ENCODE assay signal across 9 mouse cellular contexts in genomic region chr19:5743576-5743975, GRCm38 (mm10). TPM values are rescaled to one million over a fixed set of nuclear protein-coding genes. Genes with fewer than 3 reads are reported as not detected.
DNase-seq lines count a peak whose midpoint lies in the region; ATAC-seq lines count a peak whose summit lies in the region.
"Had no signal": no experiment of that assay in that cellular context is flagged by ENCODE, and none has a peak within 500 bp of the region (broad histone marks: within the 10 kb centered on the region; RNA-seq: fewer than 3 reads in every experiment).

No protein-coding gene starts in this region.

- ATAC-seq in forebrain, embryonic 14.5 days: no peak
- no peak for ATAC-seq in forebrain, embryonic 16.5 days
- no peak for ATAC-seq in embryonic facial prominence, embryonic 14.5 days (ENCODE audit: low read depth)

- H3K4me1 ChIP-seq in forebrain, embryonic 14.5 days (ENCODE audit: control insufficient read depth, insufficient read depth, low read length): peaks cover 30% of the 10 kb centered on the region
- H3K4me1 ChIP-seq in forebrain, embryonic 16.5 days (replicated peaks; ENCODE audit: control insufficient read depth, insufficient read depth, low read length): peaks cover 46% of the 10 kb centered on the region
- H3K4me1 ChIP-seq in embryonic facial prominence, embryonic 14.5 days (ENCODE audit: control insufficient read depth, insufficient read depth, low read length): peaks cover 43% of the 10 kb centered on the region

- no peaks in the 10 kb centered on the region for H3K36me3 ChIP-seq in forebrain, embryonic 14.5 days (ENCODE audit: control insufficient read depth, insufficient read depth, low read length)
- no peaks in the 10 kb centered on the region for H3K36me3 ChIP-seq in forebrain, embryonic 16.5 days (ENCODE audit: control insufficient read depth, insufficient read depth)
- H3K36me3 ChIP-seq in embryonic facial prominence, embryonic 14.5 days (ENCODE audit: control insufficient read depth, insufficient read depth, low read length): peaks cover 9% of the 10 kb centered on the region; the same call in 1 of the 2 replicates
- H3K36me3 ChIP-seq: embryonic facial prominence, embryonic 12.5 days had no signal

- H3K4me3 ChIP-seq in forebrain, embryonic 14.5 days (ENCODE audit: low read depth, low read length): no peak overlapping the region
- H3K4me3 ChIP-seq in forebrain, embryonic 16.5 days (replicated peaks; ENCODE audit: low read length): no peak overlapping the region
- peak overlapping the region; percentile 8; the same call in 1 of the 2 replicates for H3K4me3 ChIP-seq in embryonic facial prominence, embryonic 14.5 days (ENCODE audit: low read depth, low read length)

- H3K9ac ChIP-seq in forebrain, embryonic 14.5 days (ENCODE audit: low read length): peak overlapping the region; percentile 25; the same call in 1 of the 2 replicates
- H3K9ac ChIP-seq in forebrain, embryonic 16.5 days (replicated peaks; ENCODE audit: low read depth, low read length): no peak overlapping the region
- H3K9ac ChIP-seq in embryonic facial prominence, embryonic 14.5 days (ENCODE audit: low read depth, low read length): 0 out of 2 replicates have a peak overlapping the region, but pooled peaks have one; percentile 86

- no peak overlapping the region for H3K4me2 ChIP-seq in forebrain, embryonic 14.5 days (ENCODE audit: low read length)
- no peak overlapping the region for H3K4me2 ChIP-seq in forebrain, embryonic 16.5 days (ENCODE audit: low read length)
- peak overlapping the region; percentile 91 for H3K4me2 ChIP-seq in embryonic facial prominence, embryonic 14.5 days (ENCODE audit: low read depth, low read length)

- H3K9me3 ChIP-seq in forebrain, embryonic 14.5 days (replicated peaks; ENCODE audit: control insufficient read depth, low read length): no peaks in the 10 kb centered on the region
- H3K9me3 ChIP-seq in forebrain, embryonic 16.5 days (ENCODE audit: control insufficient read depth, low read length): no peaks in the 10 kb centered on the region
- H3K9me3 ChIP-seq in embryonic facial prominence, embryonic 14.5 days (ENCODE audit: control insufficient read depth, low read length): no peaks in the 10 kb centered on the region
- H3K9me3 ChIP-seq: embryonic facial prominence, embryonic 12.5 days had no signal

- H3K27me3 ChIP-seq in forebrain, embryonic 14.5 days (replicated peaks; ENCODE audit: control insufficient read depth, insufficient read depth, low read length): peaks cover 10% of the 10 kb centered on the region
- H3K27me3 ChIP-seq in forebrain, embryonic 16.5 days (replicated peaks; ENCODE audit: control insufficient read depth, insufficient read depth, low read length): 0 out of 2 replicates have a peak, but pooled peaks cover 4% of the 10 kb centered on the region
- H3K27me3 ChIP-seq in embryonic facial prominence, embryonic 14.5 days (replicated peaks; ENCODE audit: control insufficient read depth, insufficient read depth, low read length): peaks cover 14% of the 10 kb centered on the region

- no peak overlapping the region for H3K27ac ChIP-seq in forebrain, embryonic 14.5 days (ENCODE audit: low read depth, low read length)
- no peak overlapping the region for H3K27ac ChIP-seq in forebrain, embryonic 16.5 days (ENCODE audit: low read length)
- H3K27ac ChIP-seq in embryonic facial prominence, embryonic 14.5 days (replicated peaks; ENCODE audit: low read depth, low read length): no peak overlapping the region
- H3K27ac ChIP-seq: embryonic facial prominence, embryonic 12.5 days had no signal

- no peak for DNase-seq in forebrain, embryonic 14.5 days (ENCODE audit: low spot score)
- DNase-seq in MN1 (ENCODE audit: low spot score): peak; percentile 69
- DNase-seq in embryonic facial prominence, embryonic 14.5 days (ENCODE audit: low spot score): no peak
- DNase-seq in kidney, postnatal 36 days: peak; percentile 36 to 57
- DNase-seq in thymus, postnatal 25 days: no peak
- no peak for DNase-seq in gastrocnemius, postnatal 10 days
- no peak for DNase-seq in right cerebral cortex, adult 2 months (ENCODE audit: low spot score in 2 of 2)

- WGBS in forebrain, embryonic 14.5 days: 64% methylated on average over 5 of the region's 5 CpGs
- WGBS in forebrain, embryonic 16.5 days: 49% methylated on average over 5 of the region's 5 CpGs
- WGBS in embryonic facial prominence, embryonic 14.5 days: 40% methylated on average over 5 of the region's 5 CpGs

RNA-seq across cellular contexts. Expression of gene Ltbp3, which starts 2.9 kb away (rescaled TPM):
- polyA plus RNA-seq in forebrain, embryonic 14.5 days (2014; fragmentation: Nextera tagmentation; extraction: Ambion mirVana): 8.5 and 10.7 TPM in 2 replicates
- 11.4 and 11.6 TPM in 2 replicates for polyA plus RNA-seq in forebrain, embryonic 16.5 days (2015; fragmentation: Nextera tagmentation; extraction: Ambion mirVana)
- polyA plus RNA-seq in embryonic facial prominence, embryonic 14.5 days (2014; fragmentation: Nextera tagmentation; extraction: Ambion mirVana): 59.2 and 68.0 TPM in 2 replicates
- total RNA-seq in gastrocnemius, postnatal 10 days (2021): 100 to 1,000 TPM in 1 of 2 experiments, 10 to 100 TPM in 1; 88.0 to 113 TPM

RNA-seq across cellular contexts. Expression of gene Fam89b, which starts 14.1 kb away (rescaled TPM):
- 204 and 233 TPM in 2 replicates for polyA plus RNA-seq in forebrain, embryonic 14.5 days (2014; fragmentation: Nextera tagmentation; extraction: Ambion mirVana)
- 170 and 177 TPM in 2 replicates for polyA plus RNA-seq in forebrain, embryonic 16.5 days (2015; fragmentation: Nextera tagmentation; extraction: Ambion mirVana)
- polyA plus RNA-seq in embryonic facial prominence, embryonic 14.5 days (2014; fragmentation: Nextera tagmentation; extraction: Ambion mirVana): 101 and 111 TPM in 2 replicates
- total RNA-seq in gastrocnemius, postnatal 10 days (2021): 10 to 100 TPM; 43.1 to 44.9 TPM

RNA-seq across cellular contexts. Expression of gene Ehbp1l1, which starts 17.5 kb away (rescaled TPM):
- 7.0 and 10.1 TPM in 2 replicates for polyA plus RNA-seq in forebrain, embryonic 14.5 days (2014; fragmentation: Nextera tagmentation; extraction: Ambion mirVana)
- 12.0 and 20.0 TPM in 2 replicates for polyA plus RNA-seq in forebrain, embryonic 16.5 days (2015; fragmentation: Nextera tagmentation; extraction: Ambion mirVana)
- 34.2 and 43.4 TPM in 2 replicates for polyA plus RNA-seq in embryonic facial prominence, embryonic 14.5 days (2014; fragmentation: Nextera tagmentation; extraction: Ambion mirVana)
- total RNA-seq in gastrocnemius, postnatal 10 days (2021): 100 to 1,000 TPM; 280 to 285 TPM

RNA-seq across cellular contexts. Expression of gene Scyl1, which starts 27.6 kb away (rescaled TPM):
- 56.1 and 67.9 TPM in 2 replicates for polyA plus RNA-seq in forebrain, embryonic 14.5 days (2014; fragmentation: Nextera tagmentation; extraction: Ambion mirVana)
- 66.2 and 79.4 TPM in 2 replicates for polyA plus RNA-seq in forebrain, embryonic 16.5 days (2015; fragmentation: Nextera tagmentation; extraction: Ambion mirVana)
- 78.3 and 79.8 TPM in 2 replicates for polyA plus RNA-seq in embryonic facial prominence, embryonic 14.5 days (2014; fragmentation: Nextera tagmentation; extraction: Ambion mirVana)
- 10 to 100 TPM; 56.0 to 59.6 TPM for total RNA-seq in gastrocnemius, postnatal 10 days (2021)

RNA-seq across cellular contexts. Expression of gene Kcnk7, which starts 39.4 kb away (rescaled TPM):
- polyA plus RNA-seq in forebrain, embryonic 14.5 days (2014; fragmentation: Nextera tagmentation; extraction: Ambion mirVana): 0.17 TPM in 1 of 2 replicates, not detected in the other
- polyA plus RNA-seq in forebrain, embryonic 16.5 days (2015; fragmentation: Nextera tagmentation; extraction: Ambion mirVana): 0.24 and 0.48 TPM in 2 replicates
- polyA plus RNA-seq in embryonic facial prominence, embryonic 14.5 days (2014; fragmentation: Nextera tagmentation; extraction: Ambion mirVana): 0.34 and 1.7 TPM in 2 replicates
- total RNA-seq in gastrocnemius, postnatal 10 days (2021): not detected

Comparison
In these comparisons a context has a peak if more than half of its experiments do, and no peak if none do; other contexts are left out.
1. DNase-seq: peak in MN1 (single experiment) and kidney, postnatal 36 days (2 of 2); none in forebrain, embryonic 14.5 days (single experiment), embryonic facial prominence, embryonic 14.5 days (single experiment), thymus, postnatal 25 days (single experiment), gastrocnemius, postnatal 10 days (single experiment) and right cerebral cortex, adult 2 months (0 of 2).